Mouse (Mus musculus) stomach, embryonic 15.5 days (tissue): ENCODE data around the gene Ksr2. TPM values are rescaled to one million over a fixed set of nuclear protein-coding genes. Genes with fewer than 3 reads are reported as not detected.
A peak's percentile ranks its signal among the peaks of the same experiment; 100 is the strongest.
"Not testable (repeated sequence)": the region's sequence is repeated elsewhere in the genome, so short reads cannot be mapped to it uniquely, and the experiment has no call there.

Experiments used
- ATAC-seq: fragments of 200-750 bp; cut with Nextera tagmentation; 2 replicates; pipeline ENCODE4 v1.8.0; 2017; ENCODE audit warnings: low read depth, moderate number of reproducible peaks, moderate TSS enrichment; ENCODE audit not compliant: insufficient read depth, low FRiP score
- H3K27ac ChIP-seq: fragments of 300-500 bp; sonication (generic); 2 replicates; pipeline ENCODE4 v1.5.1; 2015; ENCODE audit warnings: mild to moderate bottlenecking, inconsistent platforms
- H3K27me3 ChIP-seq: fragments of 300-500 bp; sonication (generic); replicated peaks from 2 replicates; pipeline ENCODE4 v1.6.1; 2015; ENCODE audit warnings: inconsistent platforms
- H3K36me3 ChIP-seq: fragments of 300-500 bp; sonication (generic); 2 replicates; pipeline ENCODE4 v1.6.1; 2015; ENCODE audit warnings: inconsistent platforms
- H3K4me1 ChIP-seq: fragments of 300-500 bp; sonication (generic); 2 replicates; pipeline ENCODE4 v1.6.1; 2015; ENCODE audit warnings: inconsistent platforms
- H3K4me2 ChIP-seq: fragments of 300-500 bp; sonication (generic); 2 replicates; pipeline ENCODE4 v1.6.1; 2015; ENCODE audit warnings: mild to moderate bottlenecking, inconsistent platforms
- H3K4me3 ChIP-seq: fragments of 300-500 bp; sonication (generic); replicated peaks from 2 replicates; pipeline ENCODE4 v1.5.1; 2015; ENCODE audit warnings: inconsistent platforms
- H3K9ac ChIP-seq: fragments of 300-500 bp; sonication (generic); 2 replicates; pipeline ENCODE4 v1.6.1; 2015; ENCODE audit warnings: inconsistent platforms
- H3K9me3 ChIP-seq: fragments of 300-500 bp; sonication (generic); 2 replicates; pipeline ENCODE4 v1.6.1; 2016; ENCODE audit warnings: inconsistent platforms
- WGBS: fragments of 180-500 bp; shearing (Covaris S2); methylation state at CpG from one replicate; pipeline ENCODE4 v1.1.7; 2015; 5-methylcytosine and 5-hydroxymethylcytosine counted together
- polyA plus RNA-seq: library from polyadenylated mRNA; unstranded; fragments of >200 nt; fragmentation: Nextera tagmentation; extraction: Ambion mirVana; gene quantifications from 2 replicates; pipeline ENCODE4 v1.2.1, GENCODE M21; 2015

Ksr2 gene
- polyA plus RNA-seq, 1 experiment from 2014 or later: 0.44 TPM

DNA sequence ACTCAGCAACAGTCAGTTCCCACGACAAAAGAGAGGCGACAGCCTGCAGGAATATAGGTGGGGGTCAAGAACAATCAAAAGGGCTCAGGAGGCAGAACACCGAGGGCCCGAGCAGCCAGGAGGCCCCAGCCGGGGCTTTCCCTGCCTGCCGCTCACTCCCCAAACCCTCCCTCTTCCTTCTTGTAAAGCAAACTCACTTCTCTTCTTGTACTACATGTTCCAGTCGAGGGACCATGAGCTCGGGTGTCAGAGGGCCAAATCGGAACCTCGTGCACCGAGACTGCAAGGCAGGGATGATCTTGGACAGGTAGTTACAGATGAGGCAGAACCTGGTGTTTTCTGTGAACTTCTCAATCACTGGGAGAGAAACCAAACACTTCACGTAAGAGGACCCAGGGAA is 30.6 kb upstream of the Ksr2 start:
- Histone ChIP-seq H3K36me3 (peaks cover 61% of the 10 kb centered on the region), H3K27ac (no peak overlapping the region), H3K4me2 (no peak overlapping the region), H3K9ac (no peak overlapping the region), H3K4me1 (peaks cover 10% of the 10 kb centered on the region; the same call in 1 of the 2 replicates), H3K27me3 (no peaks in the 10 kb centered on the region), H3K4me3 (no peak overlapping the region), H3K9me3 (no peaks in the 10 kb centered on the region)
- WGBS: 79% methylated on average over 12 of the region's 12 CpGs
- no peak for ATAC-seq

DNA sequence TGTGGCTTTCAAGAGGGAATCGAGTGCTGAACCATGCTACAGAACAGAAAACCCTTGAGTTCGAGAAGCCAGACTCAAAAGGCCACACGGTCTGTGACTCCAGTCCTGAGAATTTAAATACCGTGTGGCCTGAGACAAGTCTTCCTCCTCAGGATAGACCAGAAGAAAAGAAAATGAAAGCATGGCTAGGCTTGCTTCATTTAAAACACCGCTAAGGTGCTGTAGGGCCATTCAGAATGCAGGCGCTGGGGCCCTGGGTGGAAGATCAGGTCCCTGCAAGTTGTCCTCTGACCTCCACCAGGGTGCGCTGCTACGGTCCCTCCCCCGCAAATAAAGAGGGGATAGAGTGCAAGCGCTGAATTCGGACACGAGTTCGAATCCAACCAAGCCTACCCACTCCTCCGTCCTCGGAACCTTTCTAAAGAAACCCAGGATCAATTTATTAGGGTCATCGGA is 25.5 kb upstream of the Ksr2 start:
- Histone ChIP-seq H3K4me3 (peak overlapping the region; percentile 85), H3K27me3 (no peaks in the 10 kb centered on the region), H3K9me3 (no peaks in the 10 kb centered on the region), H3K27ac (peak overlapping the region; percentile 61; the same call in 1 of the 2 replicates), H3K4me2 (peak overlapping the region; percentile 74), H3K4me1 (peaks cover 14% of the 10 kb centered on the region; the same call in 1 of the 2 replicates), H3K36me3 (peaks cover 25% of the 10 kb centered on the region; the same call in 1 of the 2 replicates), H3K9ac (peak overlapping the region; percentile 88)
- WGBS: 5% methylated on average over 16 of the region's 16 CpGs
- 0 out of 2 replicates have a peak, but pooled peaks have one; percentile 33 for ATAC-seq

DNA sequence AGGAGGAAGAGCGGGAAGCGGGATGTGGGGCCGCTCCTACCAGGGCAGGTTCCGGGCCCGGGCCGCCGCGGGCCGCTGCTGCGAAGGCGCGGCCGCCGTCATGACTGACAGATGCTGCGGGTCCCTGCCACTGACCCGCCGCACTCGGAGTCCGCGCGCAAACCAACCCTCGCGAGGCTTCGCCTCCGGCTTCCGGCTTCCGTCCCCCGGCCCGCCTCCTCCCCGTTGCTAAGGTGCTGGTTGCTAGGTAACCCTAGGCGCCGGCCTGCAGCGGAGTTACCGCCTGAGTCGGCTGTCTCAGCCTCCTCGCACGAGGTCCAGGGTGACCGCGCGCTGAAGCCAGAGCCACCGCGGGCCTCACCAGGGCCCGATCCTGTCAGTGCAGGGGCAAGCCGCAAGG is 24.9 kb upstream of the Ksr2 start, which contains the start of gene Rfc5:
Gene Rfc5, minus strand, starts transcription at position 171 of the 400 bp plus-strand sequence.
- Histone ChIP-seq H3K4me2 (peak within 1 kb of the TSS; percentile 74), H3K9me3 (no peaks in the 10 kb centered on the region), H3K4me1 (peaks cover 14% of the 10 kb centered on the region; the same call in 1 of the 2 replicates), H3K9ac (peak within 1 kb of the TSS; percentile 88), H3K27me3 (no peaks in the 10 kb centered on the region), H3K36me3 (peaks cover 20% of the 10 kb centered on the region; the same call in 1 of the 2 replicates), H3K4me3 (peak within 1 kb of the TSS; percentile 85), H3K27ac (peak within 1 kb of the TSS; percentile 61; the same call in 1 of the 2 replicates)
- WGBS: under 1% methylated on average over 44 of the region's 44 CpGs
- peak; percentile 96 for ATAC-seq

DNA sequence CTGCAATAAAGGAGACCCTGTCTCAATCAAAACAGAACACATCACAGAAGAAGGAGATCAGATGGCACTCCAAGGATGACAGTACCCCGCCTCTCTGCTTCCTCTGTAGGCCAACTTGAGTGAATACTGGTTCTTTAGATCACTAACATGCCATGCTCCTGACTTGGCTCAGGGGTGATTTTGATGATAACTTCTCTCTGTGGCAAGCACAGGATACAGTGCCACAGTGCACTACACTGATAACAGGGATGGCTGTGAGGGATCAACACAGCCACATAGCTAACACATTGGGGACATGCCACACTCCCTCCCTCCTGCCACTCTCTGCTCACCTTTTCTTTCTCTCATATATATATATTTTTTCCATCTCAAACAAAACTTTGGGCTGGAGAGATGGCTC is 22.9 kb upstream of the Ksr2 start:
- H3K9ac ChIP-seq: no peak overlapping the region
- no peak for ATAC-seq
- 91% methylated on average over 1 of the region's 1 CpGs for WGBS

DNA sequence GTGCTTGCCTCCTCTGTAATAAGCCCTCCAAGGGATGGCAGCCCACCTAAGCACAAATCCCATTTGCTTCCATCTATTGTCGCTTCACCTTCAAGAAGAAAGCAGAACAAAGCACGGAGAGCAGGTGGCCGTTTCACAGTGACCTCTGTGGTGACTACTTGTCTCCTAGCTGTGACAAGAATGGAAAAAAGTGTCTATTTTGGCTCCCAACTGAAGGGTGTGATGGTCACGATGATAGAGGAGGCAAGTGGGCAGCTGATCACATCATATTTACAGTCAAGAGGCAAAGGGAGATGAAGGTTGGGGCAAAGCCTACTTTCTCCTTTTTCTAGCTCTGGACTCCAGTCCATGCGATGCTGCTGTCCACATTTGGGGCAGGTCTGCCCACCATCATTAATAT is 18.0 kb upstream of the Ksr2 start:
- Histone ChIP-seq H3K4me1 (no peaks in the 10 kb centered on the region), H3K9me3 (no peaks in the 10 kb centered on the region), H3K9ac (no peak overlapping the region), H3K27me3 (no peaks in the 10 kb centered on the region), H3K4me3 (no peak overlapping the region), H3K27ac (no peak overlapping the region), H3K36me3 (no peaks in the 10 kb centered on the region), H3K4me2 (no peak overlapping the region)
- no peak for ATAC-seq
- 88% methylated on average over 5 of the region's 5 CpGs for WGBS

More for the DNA sequence above, 22.9 kb upstream of the Ksr2 start:
- Histone ChIP-seq H3K36me3 (0 out of 2 replicates have a peak, but pooled peaks cover 7% of the 10 kb centered on the region), H3K27me3 (no peaks in the 10 kb centered on the region), H3K4me3 (no peak overlapping the region), H3K4me1 (peaks cover 14% of the 10 kb centered on the region; the same call in 1 of the 2 replicates), H3K27ac (no peak overlapping the region), H3K4me2 (no peak overlapping the region), H3K9me3 (no peaks in the 10 kb centered on the region)

DNA sequence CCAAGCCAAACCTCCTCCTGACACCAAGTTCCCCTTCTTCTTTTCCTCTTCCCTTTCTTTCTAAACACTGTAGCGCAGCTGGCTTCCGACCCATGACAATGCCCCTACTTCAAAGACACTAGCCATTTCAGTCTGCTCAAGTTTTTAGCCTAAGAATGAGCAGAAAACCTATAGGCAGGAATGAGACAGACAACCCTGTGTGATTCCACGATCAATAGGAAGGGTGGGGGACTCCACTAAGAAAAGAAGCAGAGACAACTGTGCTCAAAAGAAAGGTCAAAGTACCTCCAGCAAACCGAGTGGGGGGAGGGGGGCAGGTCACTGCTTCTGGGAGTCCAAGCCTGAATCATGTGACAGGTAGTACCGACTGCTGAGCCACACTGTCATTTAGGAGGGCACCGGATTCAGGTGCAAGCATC is 17.2 kb upstream of the Ksr2 start:
- Histone ChIP-seq H3K27me3 (no peaks in the 10 kb centered on the region), H3K27ac (no peak overlapping the region), H3K4me2 (no peak overlapping the region), H3K9ac (no peak overlapping the region), H3K36me3 (no peaks in the 10 kb centered on the region), H3K4me1 (no peaks in the 10 kb centered on the region), H3K4me3 (no peak overlapping the region), H3K9me3 (no peaks in the 10 kb centered on the region)
- ATAC-seq: no peak
- 64% methylated on average over 6 of the region's 6 CpGs for WGBS

DNA sequence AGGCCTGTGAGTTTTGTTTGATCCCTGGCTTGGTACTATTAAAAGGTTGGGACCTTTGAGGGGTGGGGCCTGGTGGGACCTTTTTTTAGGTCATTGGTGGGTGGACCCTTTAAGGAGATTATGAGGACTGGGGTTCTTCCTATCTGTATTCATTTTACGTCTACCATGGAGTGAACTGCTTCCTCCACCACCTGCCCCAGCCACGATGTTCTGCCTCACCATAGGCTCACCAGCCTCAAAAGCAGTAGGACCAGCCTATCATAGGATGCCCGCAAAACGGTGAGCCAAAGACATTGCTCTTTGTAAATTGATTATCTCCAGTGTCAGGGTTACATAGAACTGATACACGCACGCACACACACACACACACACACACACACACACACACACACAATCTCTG is 16.4 kb upstream of the Ksr2 start:
- Histone ChIP-seq H3K9ac (no peak overlapping the region), H3K4me2 (no peak overlapping the region), H3K9me3 (no peaks in the 10 kb centered on the region), H3K27ac (no peak overlapping the region), H3K36me3 (no peaks in the 10 kb centered on the region), H3K4me3 (no peak overlapping the region), H3K4me1 (no peaks in the 10 kb centered on the region), H3K27me3 (no peaks in the 10 kb centered on the region)
- 69% methylated on average over 6 of the region's 6 CpGs for WGBS
- no peak for ATAC-seq

DNA sequence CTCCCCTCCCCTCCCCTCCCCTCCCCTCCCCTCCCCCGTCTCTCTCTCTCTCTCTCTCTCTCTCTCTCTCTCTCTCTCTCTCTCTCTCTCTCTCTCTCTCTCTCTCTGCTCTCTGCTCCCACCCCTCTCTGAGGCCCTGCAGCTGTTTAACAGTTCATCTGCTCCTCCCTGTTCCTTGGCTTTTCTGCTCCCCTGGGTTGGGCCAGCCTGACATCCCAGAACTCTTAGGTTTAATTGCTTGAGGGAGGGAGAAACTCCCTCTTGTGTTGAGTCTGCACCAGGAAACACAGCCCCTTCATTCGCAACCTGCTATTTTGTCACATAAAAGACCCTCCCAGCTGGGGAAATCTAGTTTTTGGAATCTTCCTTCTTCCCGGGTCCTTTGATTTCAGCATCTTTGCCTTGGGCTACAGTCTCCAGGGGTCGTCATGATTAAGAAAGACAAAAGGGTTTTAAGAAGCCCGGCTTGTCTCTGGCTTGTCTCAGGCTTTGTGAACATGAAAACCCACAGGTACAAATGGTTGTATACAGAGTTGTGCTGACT is 15.7 kb upstream of the Ksr2 start:
- no peaks in the 10 kb centered on the region for H3K9me3 ChIP-seq
- H3K4me1 ChIP-seq: no peaks in the 10 kb centered on the region
- no peaks in the 10 kb centered on the region for H3K27me3 ChIP-seq
- no peak for ATAC-seq
- H3K36me3 ChIP-seq: no peaks in the 10 kb centered on the region
- no peak overlapping the region for H3K4me3 ChIP-seq
- H3K27ac ChIP-seq: no peak overlapping the region
- WGBS: 41% methylated on average over 4 of the region's 5 CpGs
- no peak overlapping the region for H3K4me2 ChIP-seq
- H3K9ac ChIP-seq: no peak overlapping the region

DNA sequence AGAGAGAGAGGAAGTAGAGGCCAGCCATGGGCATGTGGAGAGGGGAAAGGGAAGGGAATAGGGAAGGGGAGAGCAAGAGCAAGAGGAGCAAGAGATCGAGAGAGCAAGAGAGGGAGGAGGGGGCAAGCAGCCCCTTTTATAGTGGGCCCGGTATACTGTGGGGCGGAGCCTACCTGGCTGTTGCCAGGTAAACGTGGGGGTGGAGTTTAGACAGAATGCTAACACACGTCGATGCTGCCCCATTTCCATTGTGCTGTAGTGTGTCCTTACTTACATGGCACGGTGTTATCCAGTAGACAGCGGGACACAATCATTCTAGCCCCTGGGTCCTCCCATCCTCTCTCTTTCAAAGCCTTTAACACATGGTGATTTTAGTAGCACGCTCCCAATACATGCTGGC is 14.5 kb upstream of the Ksr2 start:
- Histone ChIP-seq H3K4me3 (no peak overlapping the region), H3K9me3 (no peaks in the 10 kb centered on the region), H3K27ac (no peak overlapping the region), H3K4me1 (no peaks in the 10 kb centered on the region), H3K4me2 (no peak overlapping the region), H3K9ac (no peak overlapping the region), H3K27me3 (no peaks in the 10 kb centered on the region), H3K36me3 (no peaks in the 10 kb centered on the region)
- WGBS: 72% methylated on average over 9 of the region's 9 CpGs
- ATAC-seq: no peak

DNA sequence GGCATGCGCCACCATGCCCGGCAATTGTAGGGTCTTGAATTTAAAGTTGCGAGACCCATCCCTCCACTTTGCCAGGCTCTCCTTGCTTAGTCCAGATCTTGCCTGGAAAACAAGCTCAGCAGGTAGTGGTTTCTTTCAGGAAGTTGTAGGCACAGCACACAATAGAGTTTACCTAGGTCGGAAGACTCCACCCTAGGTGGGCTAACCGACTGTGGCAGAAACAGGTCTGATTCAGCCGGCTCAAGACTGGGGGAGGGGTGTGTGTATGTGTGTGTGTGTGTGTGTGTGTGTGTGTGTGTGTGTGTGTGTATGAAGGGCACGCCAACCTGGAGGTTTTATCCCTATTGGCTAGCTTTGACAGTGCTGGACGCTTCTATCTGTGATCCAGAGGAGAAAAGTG is 10.2 kb upstream of the Ksr2 start:
- no peak for ATAC-seq
- H3K27me3 ChIP-seq: no peaks in the 10 kb centered on the region
- 76% methylated on average over 8 of the region's 8 CpGs for WGBS
- H3K36me3 ChIP-seq: no peaks in the 10 kb centered on the region
- no peak overlapping the region for H3K9ac ChIP-seq
- no peaks in the 10 kb centered on the region for H3K9me3 ChIP-seq
- no peak overlapping the region for H3K4me2 ChIP-seq
- no peaks in the 10 kb centered on the region for H3K4me1 ChIP-seq
- H3K27ac ChIP-seq: no peak overlapping the region
- H3K4me3 ChIP-seq: no peak overlapping the region

DNA sequence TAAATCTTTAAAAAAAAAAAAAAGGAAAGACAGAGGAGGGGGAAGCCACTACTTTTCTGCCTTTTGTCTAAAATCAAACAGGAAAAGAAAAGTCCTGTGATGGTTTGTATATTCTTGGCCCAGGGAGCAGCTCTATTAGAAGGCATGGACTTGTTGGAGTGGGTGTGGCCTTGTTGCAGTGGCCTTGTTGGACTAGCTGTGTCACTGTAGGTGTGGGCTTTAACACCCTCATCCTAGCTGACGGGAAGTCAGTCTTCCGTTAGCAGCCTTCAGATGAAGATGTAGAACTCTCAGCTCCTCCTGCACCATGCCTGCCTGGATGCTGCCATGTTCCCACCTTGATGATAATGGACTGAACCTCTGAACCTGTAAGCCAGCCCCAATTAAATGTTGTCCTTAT is 9.1 kb upstream of the Ksr2 start:
- H3K36me3 ChIP-seq, H3K4me3 ChIP-seq, H3K27ac ChIP-seq, H3K9ac ChIP-seq, ATAC-seq, H3K27me3 ChIP-seq, H3K4me2 ChIP-seq, H3K9me3 ChIP-seq, H3K4me1 ChIP-seq: not testable (repeated sequence)
- 89% methylated on average over 2 of the region's 2 CpGs for WGBS

DNA sequence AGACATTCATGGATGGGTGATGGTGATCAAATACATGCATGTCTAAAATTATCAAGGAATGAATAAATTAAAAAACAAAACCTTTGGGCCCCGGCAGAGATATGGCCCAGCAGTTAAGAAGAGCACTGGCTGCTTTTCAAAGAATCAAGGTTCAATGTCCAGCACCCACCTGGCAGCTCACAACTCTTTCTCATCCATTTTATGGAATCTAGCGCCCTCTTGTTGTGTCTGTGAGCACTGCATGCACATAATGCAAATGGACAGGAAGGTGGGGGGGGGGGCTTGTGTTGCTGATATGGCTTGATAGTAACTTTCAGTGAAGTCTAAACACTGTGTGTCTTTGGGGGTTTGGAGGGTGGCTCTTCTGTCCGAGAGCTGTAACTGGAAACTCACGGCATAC is 5.6 kb upstream of the Ksr2 start:
- H3K36me3 ChIP-seq: no peaks in the 10 kb centered on the region
- no peak overlapping the region for H3K4me3 ChIP-seq
- peaks cover 8% of the 10 kb centered on the region; the same call in 1 of the 2 replicates for H3K27me3 ChIP-seq
- no peak overlapping the region for H3K27ac ChIP-seq
- H3K9ac ChIP-seq: no peak overlapping the region
- H3K9me3 ChIP-seq: no peaks in the 10 kb centered on the region
- ATAC-seq: no peak
- H3K4me2 ChIP-seq: no peak overlapping the region
- 57% methylated on average over 4 of the region's 4 CpGs for WGBS
- no peaks in the 10 kb centered on the region for H3K4me1 ChIP-seq
